Mouse (Mus musculus): Measurements from ENCODE around the gene Rnls.

- no peak for TF ChIP-seq CTCF (IDR thresholded peaks at IDR 0.05; ENCODE audit: extremely low read depth, insufficient read depth, insufficient read length, insufficient replicate concordance)
- no peak for TF ChIP-seq POLR2A (IDR thresholded peaks at IDR 0.05; ENCODE audit: low read depth, low read length)
Measured at GRCm38 (mm10) chr19:33202422-33202821, 189.7 kb downstream of the Rnls start.

All from spleen, adult 2 months (tissue).